ENCODE assay signal across 8 mouse cellular contexts in genomic region chr11:11114234-11115030, GRCm38 (mm10). TPM values are rescaled to one million over a fixed set of nuclear protein-coding genes. Genes with fewer than 3 reads are reported as not detected.
DNase-seq lines count a peak whose midpoint lies in the region; ATAC-seq and TF ChIP-seq lines count a peak whose summit lies in the region.

No protein-coding gene starts in this region.

- H3K9ac ChIP-seq in kidney, postnatal 0 days (ENCODE audit: low read depth, low read length): no peak overlapping the region
- no peak overlapping the region for H3K9ac ChIP-seq in heart, embryonic 16.5 days (ENCODE audit: low read length)
- peak overlapping the region; percentile 59 for H3K9ac ChIP-seq in midbrain, embryonic 14.5 days (replicated peaks; ENCODE audit: low read length)

- TF ChIP-seq CTCF in kidney, postnatal 0 days (IDR thresholded peaks at IDR 0.05; ENCODE audit: low read depth): no peak

- WGBS in kidney, postnatal 0 days: 1% methylated on average over 34 of the region's 34 CpGs
- WGBS in embryonic facial prominence, embryonic 10.5 days: under 1% methylated on average over 34 of the region's 34 CpGs
- WGBS in heart, embryonic 16.5 days: 1% methylated on average over 34 of the region's 34 CpGs
- under 1% methylated on average over 34 of the region's 34 CpGs for WGBS in midbrain, embryonic 14.5 days

- no peak; the same call in 1 of the 2 replicates for ATAC-seq in kidney, postnatal 0 days (replicated peaks; ENCODE audit: low FRiP score, low read depth)
- no peak for ATAC-seq in heart, embryonic 16.5 days (replicated peaks; ENCODE audit: extremely low read depth, insufficient read depth, low FRiP score)
- ATAC-seq in midbrain, embryonic 14.5 days (ENCODE audit: low FRiP score, low TSS enrichment): peak; percentile 49
- ATAC-seq in activated CD4-positive, CD25-positive, alpha-beta regulatory T cell, adult 4 months: no peak

- H3K4me3 ChIP-seq in kidney, postnatal 0 days (replicated peaks; ENCODE audit: low read depth, low read length): peak overlapping the region; percentile 20
- H3K4me3 ChIP-seq in embryonic facial prominence, embryonic 10.5 days: peak overlapping the region; percentile 70
- H3K4me3 ChIP-seq in heart, embryonic 16.5 days (ENCODE audit: low read length): peak overlapping the region; percentile 52
- peak overlapping the region; percentile 56 for H3K4me3 ChIP-seq in midbrain, embryonic 14.5 days (replicated peaks; ENCODE audit: low read depth, low read length)

- peaks cover 15% of the 10 kb centered on the region for H3K4me1 ChIP-seq in kidney, postnatal 0 days (replicated peaks; ENCODE audit: insufficient read depth, low read length)
- peaks cover 32% of the 10 kb centered on the region for H3K4me1 ChIP-seq in embryonic facial prominence, embryonic 10.5 days
- peaks cover 2% of the 10 kb centered on the region; the same call in 1 of the 2 replicates for H3K4me1 ChIP-seq in heart, embryonic 16.5 days (ENCODE audit: control insufficient read depth, insufficient read depth, low read length)
- H3K4me1 ChIP-seq in midbrain, embryonic 14.5 days (ENCODE audit: control insufficient read depth, insufficient read depth, low read length): peaks cover 22% of the 10 kb centered on the region; the same call in 1 of the 2 replicates

- no peak for DNase-seq in kidney, postnatal 0 days (ENCODE audit: low spot score)
- DNase-seq in kidney, postnatal 14 days: no peak
- no peak for DNase-seq in embryonic facial prominence, embryonic 10.5 days (ENCODE audit: low spot score)
- DNase-seq in midbrain, embryonic 14.5 days: peak; percentile 43
- DNase-seq in adrenal gland, postnatal 14 days: no peak
- DNase-seq in frontal cortex, postnatal 36 days (ENCODE audit: low spot score in 2 of 2): no peak

- peaks cover 44% of the 10 kb centered on the region for H3K27me3 ChIP-seq in kidney, postnatal 0 days (ENCODE audit: insufficient read depth, low read length)
- peaks cover 74% of the 10 kb centered on the region for H3K27me3 ChIP-seq in embryonic facial prominence, embryonic 10.5 days (replicated peaks; ENCODE audit: low read depth, poor library complexity, severe bottlenecking)
- peaks cover 51% of the 10 kb centered on the region for H3K27me3 ChIP-seq in heart, embryonic 16.5 days (ENCODE audit: control insufficient read depth, insufficient read depth, low read length)
- H3K27me3 ChIP-seq in midbrain, embryonic 14.5 days (ENCODE audit: control insufficient read depth, insufficient read depth, low read length): peaks cover 36% of the 10 kb centered on the region

- peak overlapping the region; percentile 73 for H3K4me2 ChIP-seq in kidney, postnatal 0 days (ENCODE audit: low read length)
- H3K4me2 ChIP-seq in heart, embryonic 16.5 days (ENCODE audit: low read depth, low read length): peak overlapping the region; percentile 80
- peak overlapping the region; percentile 95 for H3K4me2 ChIP-seq in midbrain, embryonic 14.5 days (ENCODE audit: low read length)

- no peaks in the 10 kb centered on the region for H3K36me3 ChIP-seq in kidney, postnatal 0 days (ENCODE audit: insufficient read depth, low read length)
- no peaks in the 10 kb centered on the region for H3K36me3 ChIP-seq in embryonic facial prominence, embryonic 10.5 days (replicated peaks)
- no peaks in the 10 kb centered on the region for H3K36me3 ChIP-seq in heart, embryonic 16.5 days (ENCODE audit: control insufficient read depth, insufficient read depth)
- no peaks in the 10 kb centered on the region for H3K36me3 ChIP-seq in midbrain, embryonic 14.5 days (ENCODE audit: control insufficient read depth, insufficient read depth, low read length)

- H3K9me3 ChIP-seq in kidney, postnatal 0 days (replicated peaks; ENCODE audit: low read length): no peaks in the 10 kb centered on the region
- no peaks in the 10 kb centered on the region for H3K9me3 ChIP-seq in embryonic facial prominence, embryonic 10.5 days
- H3K9me3 ChIP-seq in heart, embryonic 16.5 days (replicated peaks; ENCODE audit: control insufficient read depth, low read length): no peaks in the 10 kb centered on the region
- no peaks in the 10 kb centered on the region for H3K9me3 ChIP-seq in midbrain, embryonic 14.5 days (ENCODE audit: control insufficient read depth, low read length)

- no peak overlapping the region for H3K27ac ChIP-seq in kidney, postnatal 0 days
- H3K27ac ChIP-seq in embryonic facial prominence, embryonic 10.5 days (replicated peaks): no peak overlapping the region
- H3K27ac ChIP-seq in heart, embryonic 16.5 days (ENCODE audit: low read length): no peak overlapping the region
- peak overlapping the region; percentile 66; the same call in 1 of the 2 replicates for H3K27ac ChIP-seq in midbrain, embryonic 14.5 days (replicated peaks; ENCODE audit: low read depth, low read length)

RNA-seq across cellular contexts. Expression of gene Vwc2, which starts 0.4 kb away (rescaled TPM):
- polyA plus RNA-seq in kidney, postnatal 0 days (2015; fragmentation: Nextera tagmentation; extraction: Ambion mirVana): 1.1 and 1.7 TPM in 2 replicates
- 1.0 and 1.7 TPM in 2 replicates for polyA plus RNA-seq in embryonic facial prominence, embryonic 10.5 days (2016; fragmentation: Nextera tagmentation; extraction: Ambion mirVana)
- polyA plus RNA-seq in heart, embryonic 16.5 days (2015; fragmentation: Nextera tagmentation; extraction: Ambion mirVana): 0.46 and 0.70 TPM in 2 replicates
- 9.9 and 13.0 TPM in 2 replicates for polyA plus RNA-seq in midbrain, embryonic 14.5 days (2014; fragmentation: Nextera tagmentation; extraction: Ambion mirVana)
- under 1 TPM in 1 of 2 experiments, not detected in 1; 0.15 TPM for polyA plus RNA-seq in activated CD4-positive, CD25-positive, alpha-beta regulatory T cell, adult 4 months (2017; shearing (Covaris generic))
- total RNA-seq in adrenal gland, postnatal 14 days (2021): not detected in 2 replicates

Comparison
In these comparisons a context has a peak if more than half of its experiments do, and no peak if none do; other contexts are left out.
1. H3K4me3 ChIP-seq: peak in every context shown above with its lines; median percentile 70 in embryonic facial prominence, embryonic 10.5 days; 56 in midbrain, embryonic 14.5 days; 52 in heart, embryonic 16.5 days; 20 in kidney, postnatal 0 days.